Mouse (Mus musculus) left cerebral cortex, adult 11 months (tissue): ENCODE measurements around the gene Micall1.

Experiments
- DNase-seq: peaks from one replicate; pipeline ENCODE4 v3.0.0; 2022; ENCODE audit warnings: low spot score

Micall1 gene

GRCm38 (mm10) chr15:79185213-79185612 lies 76.5 kb downstream of the Micall1 start:
- DNase-seq: no peak
